Mouse (Mus musculus): ENCODE results near the gene Abcc4. TPM values are rescaled to one million over a fixed set of nuclear protein-coding genes. Genes with fewer than 3 reads are reported as not detected.
"Not testable (repeated sequence)": the region's sequence is repeated elsewhere in the genome, so short reads cannot be mapped to it uniquely, and the experiment has no call there.

Gene Abcc4
- total RNA-seq, 4 experiments from 2014 or later = 9.7 to 10.9 (median 10.2) TPM

GRCm38 (mm10) chr14:118642940-118643591 lies 63.0 kb downstream of the Abcc4 start:
- DNase-seq (ENCODE audit: low spot score in 2 of 2) = not testable (repeated sequence)

DNA sequence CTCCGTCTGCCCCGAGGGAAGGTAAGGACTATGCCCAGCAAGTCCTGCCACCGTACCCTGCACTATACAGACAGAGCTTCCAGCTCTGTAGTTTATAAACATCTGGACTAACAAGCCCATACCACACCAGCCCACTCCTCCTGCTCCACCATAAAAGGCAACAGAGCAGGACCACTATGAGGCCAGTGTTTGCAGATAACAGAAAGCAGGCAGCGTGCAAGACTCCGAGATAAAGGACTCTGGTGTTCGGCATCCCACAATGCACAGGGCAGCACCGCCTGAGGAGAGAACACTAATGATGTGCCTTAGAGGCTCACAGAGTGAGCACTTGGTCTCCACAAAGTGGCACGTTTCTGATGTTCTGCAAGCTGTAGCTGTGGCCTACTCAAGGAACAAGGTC lies 63.9 kb downstream of the Abcc4 start:
- DNase-seq (ENCODE audit: low spot score in 2 of 2) = no peak

DNA sequence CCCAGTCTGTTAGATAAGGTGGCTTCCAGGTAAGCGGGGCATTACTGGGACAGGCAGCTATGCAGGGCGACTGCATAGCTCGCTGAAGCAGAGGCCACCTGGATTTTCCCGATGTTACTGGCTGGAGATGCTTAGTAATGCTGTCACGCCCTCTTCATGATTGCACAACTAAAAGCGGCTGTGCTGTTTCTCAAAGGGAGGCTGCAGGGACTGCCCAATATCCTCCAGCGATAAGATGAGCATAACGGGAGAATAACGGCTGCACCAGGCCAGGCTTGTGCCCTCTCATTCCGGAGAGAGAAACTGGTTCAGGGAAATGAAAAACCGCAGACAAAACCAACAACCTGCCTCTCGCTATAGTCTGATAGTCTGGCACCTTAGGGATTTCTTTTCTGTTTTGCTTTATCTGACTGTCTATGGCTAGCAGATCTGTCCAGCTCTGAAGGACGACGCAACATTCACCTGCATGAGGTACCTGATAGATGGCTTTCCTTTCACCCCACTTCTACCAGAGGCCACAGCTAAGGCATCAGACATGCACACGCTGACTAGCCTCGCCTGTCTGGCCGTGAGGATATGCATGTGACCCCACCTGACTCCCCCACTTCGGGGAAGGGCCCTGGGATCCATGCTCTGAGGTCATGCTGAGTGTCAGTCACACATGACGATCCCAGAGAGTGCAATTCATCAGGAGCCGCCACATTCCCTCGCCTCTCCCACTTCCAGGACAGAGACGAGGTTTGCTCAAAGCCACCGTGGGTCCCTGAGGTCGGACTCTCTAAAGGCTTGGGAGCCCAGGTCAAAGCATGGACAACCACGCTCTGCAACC lies 67.4 kb downstream of the Abcc4 start:
- DNase-seq (ENCODE audit: low spot score in 2 of 2) = no peak

- peak; percentile 75 to 85 for DNase-seq (ENCODE audit: low spot score in 2 of 2)
Measured at GRCm38 (mm10) chr14:118635493-118636183, 70.4 kb downstream of the Abcc4 start.

DNA sequence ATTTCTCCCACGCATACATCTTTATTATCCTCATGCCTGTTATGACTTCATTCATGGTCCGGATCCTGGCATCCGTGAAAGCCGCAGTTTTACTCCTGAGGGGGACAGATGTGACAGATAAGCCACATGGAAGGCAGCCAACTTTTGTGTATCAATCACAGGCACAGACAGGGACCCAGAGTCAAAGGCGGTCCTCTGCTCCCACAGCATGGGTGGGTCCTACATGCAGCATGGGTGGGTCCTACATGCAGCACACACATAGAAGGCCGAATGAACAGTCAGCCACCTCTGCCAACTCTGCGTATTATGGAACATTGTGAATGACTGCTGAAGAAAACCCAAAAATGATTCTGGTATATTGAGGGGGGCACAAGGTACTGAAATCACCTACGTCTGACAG lies 76.4 kb downstream of the Abcc4 start:
- DNase-seq (ENCODE audit: low spot score in 2 of 2) = no peak

GRCm38 (mm10) chr14:118621449-118621789 lies 84.6 kb downstream of the Abcc4 start:
- no peak for DNase-seq (ENCODE audit: low spot score in 2 of 2)

GRCm38 (mm10) chr14:118620773-118621448 lies 85.1 kb downstream of the Abcc4 start:
- no peak for DNase-seq (ENCODE audit: low spot score in 2 of 2)

DNA sequence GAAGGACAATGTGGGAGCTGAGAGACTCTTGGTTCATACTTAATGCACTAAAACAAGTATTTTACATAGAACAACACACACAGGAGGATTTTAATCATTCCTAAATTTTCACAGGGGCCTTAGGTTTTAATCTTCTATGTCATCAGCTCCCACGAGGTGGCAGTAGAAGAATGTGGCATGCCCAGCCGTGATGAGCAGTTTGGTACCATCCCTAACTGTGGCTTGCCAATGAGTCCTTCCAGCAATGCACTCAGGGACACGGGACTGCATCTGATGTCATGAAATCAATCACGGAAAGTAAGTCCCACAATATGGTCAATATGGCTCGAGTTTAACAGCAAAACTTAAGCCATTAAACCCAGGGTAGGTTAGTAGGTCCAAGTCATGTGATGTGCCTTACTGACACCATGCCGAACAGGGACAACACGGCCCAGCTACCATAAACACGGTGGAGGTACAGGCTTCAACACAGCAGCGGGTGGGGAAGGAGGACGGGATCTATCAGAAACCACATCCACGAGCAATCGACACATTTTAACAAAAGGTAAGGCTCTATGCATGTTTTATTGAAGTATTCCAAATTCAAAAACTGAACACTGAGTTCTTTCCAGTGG lies 89.2 kb downstream of the Abcc4 start:
- peak; percentile 13 to 20 for DNase-seq (ENCODE audit: low spot score in 2 of 2)

DNA sequence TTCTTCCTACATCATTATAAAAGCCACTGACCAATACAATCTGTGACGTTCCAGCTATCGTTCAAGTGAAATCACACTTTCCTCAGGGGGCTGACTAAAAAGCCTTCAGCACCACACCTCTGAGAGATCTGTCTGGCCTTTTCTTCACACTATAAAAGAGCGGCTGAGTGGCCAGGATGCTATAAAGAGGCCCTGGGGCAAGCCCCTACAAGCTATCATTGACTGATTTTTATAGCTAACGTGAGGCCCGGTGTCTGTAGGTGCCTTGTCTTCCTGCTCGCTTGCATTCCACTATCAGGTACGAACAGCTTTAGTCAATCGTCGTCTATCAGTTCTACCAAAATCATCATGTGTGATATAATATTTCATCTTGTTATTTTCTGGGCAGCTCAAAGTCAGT lies 92.3 kb downstream of the Abcc4 start:
- DNase-seq (ENCODE audit: low spot score in 2 of 2) = no peak

GRCm38 (mm10) chr14:118611714-118612113 lies 94.3 kb downstream of the Abcc4 start:
- no peak for DNase-seq (ENCODE audit: low spot score in 2 of 2)

- no peak for DNase-seq (ENCODE audit: low spot score in 2 of 2)
Measured at GRCm38 (mm10) chr14:118610786-118611185, 95.2 kb downstream of the Abcc4 start.

GRCm38 (mm10) chr14:118608816-118609465 lies 97.1 kb downstream of the Abcc4 start:
- DNase-seq (ENCODE audit: low spot score in 2 of 2) = no peak

- no peak for DNase-seq (ENCODE audit: low spot score in 2 of 2)
Measured at GRCm38 (mm10) chr14:118608317-118608716, 97.7 kb downstream of the Abcc4 start.

GRCm38 (mm10) chr14:118606476-118606875 lies 99.5 kb downstream of the Abcc4 start:
- no peak for DNase-seq (ENCODE audit: low spot score in 2 of 2)

- DNase-seq (ENCODE audit: low spot score in 2 of 2) = no peak
Measured at GRCm38 (mm10) chr14:118604903-118605302, 101.1 kb downstream of the Abcc4 start.

DNA sequence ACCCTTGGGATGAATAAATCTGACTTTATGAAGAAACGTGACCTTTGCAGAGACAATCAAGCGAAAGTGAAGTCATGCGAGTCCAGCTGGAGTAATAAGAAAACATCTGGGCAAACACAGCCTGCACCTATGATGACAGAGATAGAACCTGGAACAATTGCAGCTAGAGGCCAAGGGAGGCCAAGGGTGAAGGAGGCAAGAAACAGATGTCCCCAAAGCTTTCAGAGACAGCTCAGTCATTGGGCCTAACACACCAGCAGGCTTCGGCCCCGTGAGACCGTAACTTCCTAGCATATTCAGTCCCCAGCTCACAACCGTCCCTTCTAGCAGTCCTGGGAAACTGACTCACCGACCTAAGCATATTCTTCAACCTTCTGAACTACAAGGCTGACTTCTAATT lies 104.0 kb downstream of the Abcc4 start:
- DNase-seq (ENCODE audit: low spot score in 2 of 2) = no peak

DNA sequence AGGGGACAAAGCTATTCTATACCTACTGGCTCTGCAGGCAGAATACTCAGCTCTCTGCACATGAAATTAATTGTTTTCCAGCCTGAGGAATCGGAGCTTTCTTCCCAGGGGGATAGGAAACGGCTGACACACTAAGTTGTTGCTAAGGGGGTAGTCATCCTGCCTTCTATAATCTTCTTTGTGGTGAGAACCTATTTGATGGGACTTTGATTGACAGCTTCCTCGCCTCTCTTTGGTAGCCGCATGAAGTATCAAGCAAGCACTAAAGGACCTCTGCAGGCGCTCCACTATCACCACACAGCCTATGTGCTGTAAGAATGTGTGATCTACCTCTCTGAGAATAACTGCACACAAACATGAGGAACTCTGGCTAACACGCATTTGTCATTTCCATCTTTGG lies 105.3 kb downstream of the Abcc4 start:
- no peak for DNase-seq (ENCODE audit: low spot score in 2 of 2)

GRCm38 (mm10) chr14:118598757-118599156 lies 107.3 kb downstream of the Abcc4 start:
- no peak for DNase-seq (ENCODE audit: low spot score in 2 of 2)

DNA sequence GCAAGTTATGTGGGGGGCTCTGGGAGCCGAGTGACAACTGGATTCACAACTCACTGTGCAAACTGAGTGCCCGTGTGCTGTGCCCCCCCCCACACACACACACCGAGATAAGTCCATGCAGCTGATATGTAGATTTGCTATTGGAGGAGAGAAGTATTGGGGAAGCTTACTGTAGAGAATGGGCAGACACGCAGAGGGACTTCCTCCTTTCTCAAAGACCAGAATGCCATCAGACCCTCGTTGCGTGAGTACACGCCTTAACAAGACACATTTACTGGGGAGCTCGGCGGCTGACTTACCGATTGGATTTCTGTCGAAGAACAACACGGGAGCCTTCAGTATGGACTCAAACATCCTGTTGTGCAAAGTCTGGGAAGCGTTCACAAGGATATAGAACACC lies 111.6 kb downstream of the Abcc4 start:
- DNase-seq (ENCODE audit: low spot score in 2 of 2) = no peak

GRCm38 (mm10) chr14:118591477-118592403 lies 114.3 kb downstream of the Abcc4 start:
- DNase-seq (ENCODE audit: low spot score in 2 of 2) = peak; percentile 15 to 18
